Mouse (Mus musculus) heart, postnatal 25 days (tissue): ENCODE measurements around the gene Vgll4. TPM values are rescaled to one million over a fixed set of nuclear protein-coding genes. Genes with fewer than 3 reads are reported as not detected.
A peak's percentile ranks its signal among the peaks of the same experiment; 100 is the strongest.

Source experiments
- DNase-seq: peaks from one replicate; pipeline ENCODE4 v3.0.0; 2022; ENCODE audit warnings: low spot score
- intact Hi-C: fragments of 180-260 bp; cut with DNase I; formaldehyde crosslinking; loops from one replicate; pipeline ENCODE4 v1.15.1; 2025
- total RNA-seq, 2 experiments: library from RNA; stranded (reverse); gene quantifications; 2 replicates each; pipeline ENCODE4 v1.2.3; 2021

Vgll4 gene
- total RNA-seq, 2 experiments from 2014 or later = 24.3 to 24.9 TPM

DNA sequence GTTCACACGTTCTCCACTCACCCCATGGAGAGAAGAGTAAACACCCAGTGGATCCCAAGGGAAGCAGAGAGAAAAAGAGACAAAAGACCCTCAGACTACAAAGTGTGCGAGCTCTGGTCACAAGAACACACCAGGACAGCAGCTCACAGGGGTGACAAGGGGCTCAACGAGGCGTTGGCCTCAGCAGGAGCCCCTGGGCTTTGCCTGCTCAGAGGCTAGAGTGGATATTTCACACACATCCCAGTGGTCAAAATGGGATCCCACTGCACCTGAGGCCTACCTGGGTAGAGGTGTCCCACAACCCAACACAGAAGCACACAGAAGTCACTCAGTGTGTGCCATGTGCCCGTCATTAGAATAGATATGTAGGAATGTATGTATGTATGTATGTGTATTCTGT lies 84.7 kb downstream of the Vgll4 start:
- DNase-seq = no peak
- intact Hi-C loops = no loop called here

DNA sequence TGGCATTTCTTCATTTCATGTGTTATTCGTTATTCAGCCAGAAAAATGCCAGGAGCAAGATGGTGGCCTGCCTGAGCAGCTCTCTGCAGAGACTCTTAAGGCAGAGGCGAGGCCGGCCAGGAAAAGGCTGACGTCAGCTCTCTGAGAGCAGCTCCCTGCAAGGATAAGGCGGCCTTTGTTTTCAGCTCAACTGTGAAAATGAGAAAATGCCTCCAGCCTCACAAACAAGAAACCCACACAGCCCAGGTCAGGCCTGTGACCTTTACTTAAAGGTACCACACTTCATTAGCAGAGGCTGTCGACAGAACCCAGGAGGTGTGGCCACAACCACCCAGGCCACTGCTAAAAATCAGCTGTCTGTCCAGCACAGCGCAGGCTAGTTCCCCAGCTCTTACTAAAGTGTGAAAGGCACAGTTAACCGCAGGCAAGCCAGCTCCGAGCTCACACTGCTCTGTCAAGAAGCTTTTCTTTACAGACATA lies 86.5 kb downstream of the Vgll4 start:
- intact Hi-C loops = no loop called here
- peak; percentile 66 for DNase-seq

DNA sequence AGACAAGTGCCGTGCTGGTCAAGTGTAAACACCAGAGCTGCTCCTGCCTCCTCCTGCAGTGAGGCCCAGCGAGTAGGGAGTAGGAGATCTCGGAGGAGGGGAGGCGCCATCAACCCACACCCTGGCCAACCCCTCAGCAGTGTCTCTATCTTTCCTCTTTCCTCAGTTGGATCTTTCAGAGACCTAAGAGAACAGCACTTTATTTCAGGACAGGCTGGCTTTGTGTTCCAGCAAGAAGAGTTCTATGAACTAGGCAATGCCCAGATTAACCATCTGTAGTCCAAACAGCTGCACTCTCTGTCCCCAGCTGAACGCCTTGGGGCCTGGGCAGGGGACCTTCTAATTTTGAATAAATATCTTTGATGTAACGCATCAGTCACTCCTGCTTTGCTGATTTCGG lies 87.1 kb downstream of the Vgll4 start:
- intact Hi-C loops = no loop called here
- DNase-seq = no peak

DNA sequence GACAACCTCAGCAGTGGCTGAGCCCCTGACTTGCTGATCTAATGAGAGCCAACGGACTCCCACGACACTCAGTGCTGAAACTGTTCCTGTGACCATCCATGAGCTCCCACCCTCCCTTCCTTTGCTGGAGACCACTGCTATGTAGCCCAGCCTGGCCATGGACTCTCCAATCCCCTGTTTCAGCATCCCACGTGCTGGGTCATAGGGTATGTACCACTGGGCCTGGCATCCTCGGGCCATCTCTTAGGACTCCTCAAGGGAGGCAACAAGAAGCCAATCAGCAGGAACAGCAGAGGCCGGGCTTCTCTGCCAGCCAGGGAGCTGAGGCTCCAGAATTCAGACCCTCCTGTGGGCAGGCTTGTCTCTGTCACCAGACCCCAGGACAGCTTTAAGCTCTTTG lies 87.6 kb downstream of the Vgll4 start:
- intact Hi-C loops = no loop called here

DNA sequence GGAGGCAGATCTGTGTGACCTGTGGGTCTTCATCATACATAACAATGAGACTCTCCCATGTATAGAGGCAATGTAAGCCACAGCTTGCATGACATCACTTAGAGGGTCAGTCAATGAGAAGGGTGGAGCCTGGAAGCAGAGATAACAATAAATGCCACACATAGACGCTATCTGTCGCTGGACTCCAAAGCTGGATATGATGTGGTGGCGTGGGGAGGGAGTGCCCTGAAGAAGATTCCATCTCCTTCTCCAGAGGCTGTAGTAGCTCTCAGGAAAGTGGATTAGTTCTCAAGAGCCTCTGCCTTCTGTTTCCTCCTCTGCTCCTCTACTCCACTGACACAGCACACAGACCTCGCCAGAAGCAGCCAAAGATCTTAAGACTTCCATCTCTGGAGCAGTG lies 89.0 kb downstream of the Vgll4 start:
- intact Hi-C loops = no loop called here

More for the DNA sequence above, 87.6 kb downstream of the Vgll4 start:
- DNase-seq = no peak

DNA sequence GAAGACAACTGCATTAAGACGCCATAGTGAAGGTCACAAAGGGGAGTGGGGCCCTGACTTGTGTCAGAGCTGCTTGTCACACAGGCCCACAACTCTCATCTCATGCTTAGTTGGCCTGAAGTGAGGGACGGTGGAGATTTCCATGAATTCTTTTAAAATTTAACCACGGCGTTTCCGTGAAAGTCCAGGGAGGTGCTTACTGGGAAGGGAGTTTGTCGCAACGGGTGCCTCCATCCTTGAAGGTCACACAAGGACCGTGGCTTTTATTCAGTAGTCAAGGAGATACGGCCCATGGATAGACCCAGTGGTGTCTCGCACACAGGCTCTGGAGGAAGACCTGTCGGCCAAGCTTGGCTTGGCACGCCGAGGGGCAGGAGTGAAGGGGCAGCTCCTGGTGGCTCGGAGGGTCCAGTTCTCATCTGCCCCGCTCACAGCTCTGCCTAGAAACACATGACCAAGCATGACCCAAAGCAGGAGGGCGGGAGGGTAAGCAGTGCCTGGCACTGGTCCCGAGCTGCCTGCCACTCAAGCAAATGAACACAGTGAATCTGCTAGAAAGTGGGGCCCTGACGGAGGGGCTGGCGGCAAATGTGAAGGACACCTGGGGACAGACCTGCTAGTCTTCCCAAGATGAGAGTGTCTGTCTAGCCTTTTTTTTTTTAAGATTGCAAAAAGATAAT lies 90.8 kb downstream of the Vgll4 start:
- no peak for DNase-seq

More for the DNA sequence above, 89.0 kb downstream of the Vgll4 start:
- no peak for DNase-seq

DNA sequence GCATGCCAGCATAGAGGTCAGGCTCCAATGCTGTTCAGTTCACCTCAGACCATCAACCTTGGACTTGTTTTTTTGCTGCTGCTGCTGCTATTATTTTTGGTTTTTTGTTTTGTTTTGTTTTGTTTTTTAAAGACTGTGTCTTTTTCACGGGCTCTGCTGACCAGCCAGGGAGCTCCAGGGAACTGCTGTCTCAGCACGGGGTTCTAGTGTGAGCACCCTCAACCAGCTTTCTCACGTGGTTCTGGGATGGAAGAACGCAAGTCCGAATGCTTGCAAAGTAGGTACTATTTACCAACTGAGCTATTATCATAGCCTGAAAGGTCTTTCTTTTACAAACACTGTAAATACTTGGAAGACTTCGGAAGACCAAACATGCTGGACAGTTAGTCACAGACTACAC lies 93.2 kb downstream of the Vgll4 start:
- DNase-seq = no peak
- intact Hi-C loops = loop anchor here (2.0 kb wide), 1 partner anchor 14 kb away; no protein-coding TSS in a partner anchor

More for the DNA sequence above, 90.8 kb downstream of the Vgll4 start:
- intact Hi-C loops = no loop called here

DNA sequence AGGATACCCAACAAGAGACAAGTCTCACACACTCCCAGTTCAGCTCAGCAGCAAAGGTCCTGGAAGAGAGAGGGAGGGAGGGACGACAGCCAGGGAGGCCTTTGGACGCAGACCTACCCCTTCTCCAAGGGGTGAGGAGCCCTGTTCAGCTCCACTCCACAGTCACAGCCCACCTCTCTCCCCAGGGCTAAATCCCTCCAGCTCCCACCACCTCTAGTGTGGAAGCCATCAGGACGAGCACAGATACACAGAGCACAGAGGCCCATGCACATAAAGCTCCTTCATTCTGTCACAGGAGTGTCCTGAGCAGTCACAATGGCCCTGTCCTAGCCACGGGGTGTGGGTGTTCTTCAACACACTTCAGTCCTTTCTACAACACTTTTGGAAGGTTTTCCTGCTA lies 93.8 kb downstream of the Vgll4 start:
- intact Hi-C loops = loop anchor here (2.0 kb wide), 1 partner anchor 15 kb away; no protein-coding TSS in a partner anchor
- no peak for DNase-seq

DNA sequence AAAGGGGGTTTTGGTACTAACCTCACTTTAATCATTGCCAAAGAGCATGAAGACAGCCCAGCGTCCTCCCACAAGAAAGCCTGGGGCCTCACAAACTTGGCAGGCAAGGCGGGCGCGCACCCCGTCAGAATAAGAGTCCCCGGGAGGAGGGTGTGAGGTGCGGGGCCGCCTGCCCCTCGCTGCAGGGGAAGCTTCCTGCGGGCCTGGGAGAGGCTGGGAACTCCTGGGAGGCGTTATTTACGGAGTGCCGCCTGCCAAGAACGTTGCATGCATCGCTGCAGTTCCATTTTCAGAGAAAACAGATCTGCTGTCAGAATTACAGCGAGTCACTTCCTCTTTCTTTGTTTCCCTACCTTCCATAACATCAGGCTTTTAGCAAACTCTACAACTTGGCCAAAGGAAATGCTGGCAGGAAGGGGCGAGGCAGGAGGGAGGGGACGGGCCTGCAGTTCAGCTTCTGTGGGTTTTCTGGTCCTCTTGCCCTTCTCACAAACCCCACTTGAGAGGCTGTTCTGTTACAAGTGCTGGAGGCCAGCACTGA lies 94.7 kb downstream of the Vgll4 start:
- peak; percentile 94 for DNase-seq
- intact Hi-C loops = loop anchor here (2.0 kb wide), 2 partner anchors 46 to 56 kb away; no protein-coding TSS in a partner anchor

DNA sequence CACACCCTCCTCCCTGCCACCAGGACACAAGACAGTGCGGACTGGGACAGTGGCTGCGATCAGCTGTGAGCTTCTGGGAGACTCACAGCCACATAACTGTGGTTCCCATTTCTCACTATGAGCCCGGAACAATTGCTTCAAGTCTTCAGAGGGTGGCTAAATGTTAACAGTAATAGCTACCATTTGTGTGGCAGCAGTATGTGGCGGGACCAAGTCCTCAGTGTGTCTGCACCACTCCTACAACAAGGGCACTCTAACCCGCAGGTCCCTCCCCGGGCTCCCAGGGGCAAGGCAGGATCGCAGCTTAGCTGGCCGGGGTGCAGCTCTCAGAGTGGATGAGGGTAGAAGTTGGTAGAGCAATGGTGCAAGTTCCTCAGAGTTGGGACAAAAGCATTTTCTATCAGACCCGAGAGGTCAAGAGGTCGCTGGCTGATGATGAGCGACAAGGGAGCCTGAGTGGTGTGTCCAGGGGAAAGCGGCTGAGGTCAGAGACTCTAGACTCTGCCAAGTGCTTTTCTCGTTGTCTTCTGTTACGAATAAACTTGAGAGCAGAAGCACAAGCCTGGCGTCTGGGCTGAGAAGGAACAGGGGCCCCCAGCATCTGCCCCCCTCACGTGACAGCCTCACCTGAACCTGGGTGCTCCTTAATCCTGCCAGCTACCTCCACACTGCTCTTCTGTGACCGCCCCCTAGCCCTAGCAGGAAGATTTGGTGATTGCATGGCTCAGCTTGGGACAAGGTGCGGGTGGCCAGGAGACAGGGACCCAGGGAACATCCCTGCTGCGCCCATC lies 95.5 kb downstream of the Vgll4 start:
- intact Hi-C loops = loop anchor here (2.0 kb wide), 2 partner anchors 46 to 56 kb away; no protein-coding TSS in a partner anchor
- no peak for DNase-seq

DNA sequence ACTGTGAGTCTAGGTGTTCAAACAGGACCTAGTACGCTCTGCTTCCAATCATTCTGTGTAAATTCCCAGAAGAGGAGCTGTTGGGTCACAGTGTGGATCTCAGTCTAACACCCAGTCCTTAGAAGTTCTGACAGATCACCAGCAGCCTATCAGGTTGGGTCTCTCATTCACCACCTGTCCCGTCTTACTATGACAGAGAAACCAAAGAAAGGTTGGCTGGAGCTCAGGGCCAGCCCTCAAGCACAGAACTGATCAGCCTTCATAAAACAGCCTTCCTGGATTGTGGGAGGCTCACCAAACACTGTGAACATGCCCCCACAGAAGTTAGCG lies 96.0 kb downstream of the Vgll4 start:
- intact Hi-C loops = loop anchor here (2.0 kb wide), 2 partner anchors 47 to 55 kb away; no protein-coding TSS in a partner anchor
- no peak for DNase-seq

DNA sequence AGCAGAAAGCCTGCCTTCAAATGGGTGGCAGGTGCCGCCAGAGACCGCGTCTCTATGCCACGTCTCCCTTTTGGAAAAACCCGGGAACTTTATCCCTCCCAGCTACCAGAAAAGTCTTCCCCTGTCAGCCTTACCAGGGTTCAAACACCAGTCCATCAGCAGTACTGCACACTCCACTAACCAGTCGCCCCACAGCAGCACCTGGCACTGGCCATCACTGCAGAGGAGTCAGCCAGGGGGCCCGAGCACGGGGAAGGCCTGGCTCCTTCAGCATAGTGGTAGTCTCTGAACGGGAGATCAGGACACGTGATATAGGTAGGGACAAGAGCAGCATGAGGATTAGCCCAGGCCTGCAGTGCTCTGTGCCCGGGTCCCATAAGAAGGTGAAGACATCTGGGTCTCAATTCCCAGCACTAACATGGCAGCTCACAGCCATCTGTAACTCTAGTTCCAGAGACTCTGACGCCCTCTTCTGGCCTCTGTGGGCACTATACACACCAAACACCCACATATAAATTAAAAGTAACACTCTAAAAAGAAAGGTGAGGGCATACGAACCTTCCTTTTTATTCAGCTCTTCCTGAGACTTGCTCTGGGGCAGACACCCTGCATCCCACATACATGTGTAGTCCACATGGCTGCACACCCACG lies 98.7 kb downstream of the Vgll4 start:
- intact Hi-C loops = no loop called here
- no peak for DNase-seq

DNA sequence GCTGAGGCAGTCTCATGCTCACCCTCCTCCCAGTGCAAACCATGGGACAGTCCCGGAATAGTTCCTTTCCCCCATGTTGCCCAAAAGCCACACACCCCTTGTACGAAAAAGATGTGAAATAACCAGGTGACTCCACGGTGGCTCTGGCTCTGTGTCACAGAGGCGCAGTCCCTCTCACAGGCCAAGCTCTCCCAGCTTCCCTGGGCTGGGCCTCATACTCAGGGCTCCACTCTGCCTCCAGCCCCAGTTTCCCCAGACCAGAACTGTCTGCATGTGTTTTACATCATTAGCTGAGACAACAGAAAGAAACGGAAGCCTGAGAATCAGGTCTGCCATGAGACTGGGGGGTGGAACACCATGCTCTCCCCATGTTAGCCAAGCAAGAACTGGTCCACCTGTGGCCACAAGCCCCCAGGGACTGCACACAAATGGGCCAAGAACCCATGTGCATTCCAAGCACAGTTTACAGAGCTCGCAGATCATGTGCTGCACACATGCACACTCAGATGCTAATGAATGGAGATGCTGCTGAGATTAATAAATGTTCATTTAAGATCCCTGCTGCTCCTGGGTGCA lies 100.2 kb downstream of the Vgll4 start:
- intact Hi-C loops = no loop called here

DNA sequence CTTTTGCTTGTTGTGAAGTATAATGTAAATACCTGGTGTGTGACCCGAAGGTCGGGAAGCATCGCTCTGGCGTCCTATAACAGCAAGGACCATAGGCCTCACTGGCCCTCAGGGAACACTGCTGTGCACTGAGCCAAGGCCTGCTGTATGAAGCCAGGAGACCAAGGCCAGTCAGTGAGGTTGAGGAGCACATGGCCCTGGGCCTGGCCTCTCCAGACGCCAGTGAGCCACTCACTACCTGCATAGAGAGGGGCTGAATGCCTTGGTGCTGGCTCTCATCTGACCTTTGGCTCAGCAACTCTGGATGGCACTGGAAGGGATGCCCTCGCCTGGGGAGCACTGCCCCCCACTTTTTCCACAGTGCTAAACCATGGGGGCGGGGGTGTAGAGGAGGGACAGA lies 101.1 kb downstream of the Vgll4 start:
- no peak for DNase-seq
- intact Hi-C loops = no loop called here

More for the DNA sequence above, 100.2 kb downstream of the Vgll4 start:
- DNase-seq = no peak

DNA sequence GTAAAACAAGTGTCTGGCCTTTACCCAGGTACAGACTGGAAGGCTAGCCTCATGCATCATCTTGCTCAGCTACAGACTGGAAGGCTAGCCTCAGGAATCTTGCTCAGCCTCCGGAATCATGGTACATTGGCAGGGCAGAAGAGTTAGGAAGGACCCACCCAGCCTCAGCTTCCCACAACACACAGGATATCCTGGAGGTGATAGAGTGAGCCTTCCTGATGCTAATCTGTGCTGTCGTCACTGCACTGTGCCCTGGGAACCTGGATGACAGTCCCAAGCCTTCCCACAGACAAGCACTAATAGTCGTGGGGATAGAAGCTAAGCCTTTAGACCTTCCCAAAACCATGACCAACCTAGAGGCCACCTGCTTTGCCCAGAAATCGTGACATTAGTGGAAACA lies 103.2 kb downstream of the Vgll4 start:
- no peak for DNase-seq
- intact Hi-C loops = no loop called here

DNA sequence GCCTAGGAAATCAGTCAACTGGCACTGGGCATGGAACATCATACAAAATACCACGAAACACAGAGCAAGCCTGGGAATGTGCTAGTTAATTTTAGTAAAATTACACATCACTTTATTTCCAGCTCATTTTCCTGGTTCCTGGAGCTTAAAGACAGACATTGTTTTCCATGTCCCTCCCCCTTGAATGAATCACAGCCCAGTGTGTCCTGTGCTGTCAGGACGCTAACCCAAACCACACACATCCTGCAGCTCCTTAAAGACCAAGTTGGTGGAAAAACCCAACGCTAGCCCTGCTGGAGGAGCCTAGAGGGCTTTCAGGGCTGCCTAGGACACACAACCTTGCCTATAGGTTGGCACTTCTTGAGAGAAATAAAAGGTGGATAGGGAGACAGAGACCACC lies 103.7 kb downstream of the Vgll4 start:
- intact Hi-C loops = no loop called here
- no peak for DNase-seq

DNA sequence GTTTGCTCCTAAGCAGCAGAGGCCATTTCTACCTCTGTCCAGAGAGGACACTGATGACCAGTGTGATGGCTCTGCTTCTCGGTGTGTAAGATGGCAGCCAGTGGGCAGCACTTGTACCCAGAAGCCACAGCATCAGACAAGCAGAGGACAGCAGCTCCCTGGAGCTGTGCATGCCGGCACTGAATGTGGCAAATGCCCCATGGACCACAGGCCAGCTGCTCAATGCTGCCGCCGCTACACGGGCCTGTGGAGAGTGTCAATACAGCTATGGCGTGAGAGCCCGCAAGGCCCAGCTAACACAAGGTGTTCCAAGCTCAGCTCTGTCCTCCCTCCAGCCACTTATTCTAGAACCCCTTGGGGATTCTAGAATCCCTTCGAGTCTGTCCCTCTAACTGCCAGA lies 105.4 kb downstream of the Vgll4 start:
- intact Hi-C loops = no loop called here
- no peak for DNase-seq

DNA sequence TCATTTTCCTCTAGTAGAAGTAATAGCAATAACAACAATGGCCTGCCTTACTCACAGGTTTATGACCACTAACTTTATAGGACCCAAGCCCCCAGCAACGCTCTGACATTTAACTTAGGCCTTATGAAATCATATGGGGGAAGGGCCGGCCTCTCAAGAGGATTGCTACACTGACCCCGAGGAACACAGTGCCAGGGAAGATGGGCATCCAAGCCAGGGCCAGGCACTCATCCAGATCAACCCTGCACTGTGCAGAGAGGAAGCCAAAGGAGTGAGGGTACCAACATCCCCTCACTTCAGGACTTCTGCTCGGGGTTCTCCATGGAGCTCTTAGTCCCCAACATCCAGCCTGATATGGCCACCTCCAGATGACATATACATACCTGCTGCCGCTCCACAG lies 106.3 kb downstream of the Vgll4 start:
- intact Hi-C loops = no loop called here
- DNase-seq = no peak

DNA sequence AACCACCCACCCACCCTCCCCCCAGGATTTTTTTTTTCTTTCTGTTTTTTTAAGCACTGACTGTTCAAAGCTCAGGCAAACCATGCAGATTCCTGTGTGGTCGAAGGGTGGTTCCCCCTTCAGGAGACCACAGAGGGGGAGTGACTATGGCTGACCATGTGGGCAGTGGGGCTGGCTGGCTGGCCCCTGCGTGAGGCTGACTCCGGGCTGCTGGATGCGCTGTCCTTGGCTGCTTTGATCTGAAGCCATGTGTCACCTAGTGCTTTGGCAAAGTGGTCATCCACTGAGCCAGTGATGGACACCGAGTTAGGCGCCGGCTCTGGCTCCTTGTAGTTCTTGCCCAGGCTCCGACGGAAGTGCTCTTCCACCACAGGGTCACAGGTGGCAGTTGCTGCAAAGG lies 107.7 kb downstream of the Vgll4 start:
- intact Hi-C loops = no loop called here
- no peak for DNase-seq

DNA sequence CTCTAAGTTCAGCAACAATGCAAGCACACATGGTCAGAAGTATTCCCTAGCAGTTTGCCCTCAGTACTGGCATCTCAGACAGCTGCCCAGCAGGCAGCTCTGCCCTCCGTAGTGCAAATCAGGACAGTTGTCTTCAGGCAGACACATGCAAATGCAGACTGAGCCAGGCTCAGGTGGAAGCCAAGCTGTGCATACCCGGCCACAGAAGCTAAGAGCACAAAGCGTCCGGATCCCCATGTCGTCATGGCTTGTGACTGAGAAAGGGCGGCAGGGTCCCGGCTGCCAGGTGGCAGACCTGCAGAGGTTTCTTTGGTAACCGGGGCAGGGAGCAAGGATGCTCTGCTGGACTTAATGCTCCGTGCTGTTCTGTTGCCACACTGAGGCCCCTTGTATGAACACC lies 108.2 kb downstream of the Vgll4 start:
- DNase-seq = no peak
- intact Hi-C loops = no loop called here
